Mouse (Mus musculus) ES-E14 (cell line): ENCODE results near the gene Rimklb. TPM values are rescaled to one million over a fixed set of nuclear protein-coding genes. Genes with fewer than 3 reads are reported as not detected.

ENCODE experiments used
- DNase-seq: peaks from one replicate; pipeline ENCODE4 v3.0.0-alpha.2; 2013; ENCODE audit warnings: low read depth, low spot score
- H3K27ac ChIP-seq: 2 replicates; pipeline ENCODE4 v1.5.1; 2012; ENCODE audit warnings: low read depth, mild to moderate bottlenecking, low read length, moderate library complexity, mixed read lengths; ENCODE audit not compliant: poor library complexity, insufficient read depth, severe bottlenecking
- H3K36me3 ChIP-seq: 2 replicates; pipeline ENCODE4 v1.6.1; 2012; ENCODE audit warnings: mild to moderate bottlenecking, low read length, moderate library complexity, mixed read lengths; ENCODE audit not compliant: control insufficient read depth, poor library complexity, insufficient read depth, severe bottlenecking
- H3K4me1 ChIP-seq, 2 experiments: fragments of 150-350 bp in 1 of 2; sonication (generic) in 1 of 2; 2 replicates each; pipeline ENCODE4 v1.6.1; 2012; ENCODE audit warnings: low read length in 2 of 2, mild to moderate bottlenecking in 1 of 2, mixed read lengths in 1 of 2; ENCODE audit not compliant: control insufficient read depth in 2 of 2, insufficient read depth in 2 of 2, poor library complexity in 1 of 2
- H3K4me3 ChIP-seq, 2 experiments: fragments of 150-350 bp in 1 of 2; sonication (generic) in 1 of 2; 2 replicates each; pipeline ENCODE4 v1.5.1; 2012; ENCODE audit warnings: low read length in 2 of 2, low read depth in 1 of 2, mild to moderate bottlenecking in 1 of 2, mixed read lengths in 1 of 2; ENCODE audit not compliant: insufficient read depth in 1 of 2, poor library complexity in 1 of 2, severe bottlenecking in 1 of 2
- H3K9ac ChIP-seq: 2 replicates; pipeline ENCODE4 v1.6.1; 2012; ENCODE audit warnings: low read depth, mild to moderate bottlenecking, low read length, mixed read lengths; ENCODE audit not compliant: poor library complexity, insufficient read depth, severe bottlenecking
- H3K9me3 ChIP-seq: fragments of 150-350 bp; sonication (generic); 2 replicates; pipeline ENCODE4 v1.6.1; 2012; ENCODE audit warnings: low read depth, mild to moderate bottlenecking, low read length; ENCODE audit not compliant: control insufficient read depth, insufficient read depth
- CHD2 ChIP-seq: IDR thresholded peaks from 2 replicates; pipeline ENCODE4 v1.6.1; 2014; ENCODE audit warnings: mild to moderate bottlenecking, low read depth, low read length, inconsistent platforms
- HCFC1 ChIP-seq: IDR thresholded peaks from 2 replicates; pipeline ENCODE4 v1.6.1; 2012; ENCODE audit warnings: low read length, inconsistent platforms, borderline replicate concordance; ENCODE audit not compliant: insufficient read depth
- MAFK ChIP-seq: IDR thresholded peaks from 2 replicates; pipeline ENCODE4 v1.6.1; 2014; ENCODE audit warnings: mild to moderate bottlenecking, low read depth, low read length, inconsistent platforms; ENCODE audit not compliant: insufficient read depth
- ZC3H11A ChIP-seq: IDR thresholded peaks from 2 replicates; pipeline ENCODE4 v1.6.1; 2012; ENCODE audit warnings: low read depth, mild to moderate bottlenecking, inconsistent platforms, low read length, borderline replicate concordance
- ZNF384 ChIP-seq: IDR thresholded peaks from 2 replicates; pipeline ENCODE4 v1.6.1; 2012; ENCODE audit warnings: low read depth, low read length, inconsistent platforms
- in situ Hi-C, 2 experiments: fragments of 600-800 bp; cut with MboI; formaldehyde crosslinking; loops; one replicate each; pipeline ENCODE4 v1.15.1; 2025; ENCODE audit warnings: low sequenced_read_pairs in 2 of 2, inconsistent platforms in 1 of 2; ENCODE audit not compliant: unreplicated experiment in 2 of 2
- total RNA-seq: library from RNA; depleted of rRNA; stranded (reverse); fragments of 300-350 nt; gene quantifications from 2 replicates; pipeline ENCODE4 v1.2.3, GENCODE M21; 2012

The Rimklb gene
- total RNA-seq, 1 experiment: 36.3 TPM

DNA sequence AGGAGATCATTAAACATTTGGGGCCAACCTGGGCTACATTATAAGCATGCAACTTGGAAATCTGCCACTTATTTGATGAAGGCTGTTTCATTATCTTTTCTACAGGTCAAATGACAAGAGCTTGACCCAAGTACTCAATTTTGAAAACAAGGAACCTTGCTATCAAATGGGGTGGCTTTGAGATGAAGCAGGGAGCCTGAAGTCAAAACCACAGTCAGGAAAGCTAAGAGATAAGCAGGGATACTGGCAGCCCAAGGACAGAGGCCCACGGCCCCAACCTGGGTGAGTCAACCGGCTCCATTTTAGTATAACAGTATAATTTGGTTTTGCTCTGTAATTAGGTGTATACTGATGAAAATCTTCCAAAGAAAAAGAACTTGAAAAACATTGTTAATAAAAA lies 28.3 kb downstream of the Rimklb start:
- in situ Hi-C loops: no loop called here
- DNase-seq: no peak
- Histone ChIP-seq H3K9me3 (no peaks in the 10 kb centered on the region), H3K36me3 (peaks cover 3% of the 10 kb centered on the region; the same call in 1 of the 2 replicates), H3K9ac (no peak overlapping the region), H3K27ac (no peak overlapping the region; the same call in 1 of the 2 replicates), H3K4me3 (no peak overlapping the region), H3K4me1 (peaks cover 10 to 25% of the 10 kb centered on the region in 2 experiments; a peak in 3 of 4 replicates)
- TF ChIP-seq ZC3H11A (no peak), ZNF384 (no peak), CHD2 (no peak), HCFC1 (no peak), MAFK (no peak)

DNA sequence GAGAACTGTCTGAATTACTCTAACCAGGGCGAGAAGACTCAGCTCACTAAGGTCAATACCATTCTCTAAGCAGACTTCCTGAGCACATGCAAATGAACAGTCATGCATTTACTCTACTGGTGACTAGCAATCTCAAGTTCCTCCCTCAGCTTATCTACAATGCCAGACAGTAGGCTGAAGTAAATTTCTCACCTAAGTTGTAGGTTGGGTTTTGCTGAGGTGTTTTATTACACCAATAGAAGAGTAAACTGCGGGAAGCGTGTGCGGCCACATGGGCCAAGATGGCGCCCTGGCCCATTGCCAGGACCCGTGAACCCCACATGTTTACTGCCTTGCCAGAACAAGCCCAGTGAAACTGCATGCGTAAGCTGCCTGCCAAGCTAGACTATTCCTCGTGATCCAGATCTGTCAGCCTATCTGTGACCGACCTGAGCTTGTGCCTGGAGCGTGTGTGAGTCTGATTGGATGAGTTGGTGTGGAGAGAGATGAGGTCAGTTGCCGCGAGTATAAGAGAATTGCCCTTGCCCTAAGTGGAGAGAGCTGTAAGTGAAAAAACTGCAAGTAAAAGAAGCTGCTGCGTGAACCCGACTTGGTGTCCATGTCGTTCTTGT lies 29.4 kb downstream of the Rimklb start:
- Histone ChIP-seq H3K36me3 (peaks cover 3% of the 10 kb centered on the region; the same call in 1 of the 2 replicates), H3K9ac (peak overlapping the region; percentile 57), H3K4me1 (peaks cover 10 to 25% of the 10 kb centered on the region in 2 experiments; a peak in 3 of 4 replicates), H3K9me3 (no peaks in the 10 kb centered on the region), H3K4me3 (no peak overlapping the region), H3K27ac (peak overlapping the region; percentile 90)
- in situ Hi-C loops: no loop called here
- DNase-seq: no peak
- TF ChIP-seq ZC3H11A: no peak
- no peak for TF ChIP-seq MAFK
- TF ChIP-seq CHD2: 0 out of 2 replicates have a peak, but pooled peaks have one; percentile 21
- TF ChIP-seq HCFC1: no peak

DNA sequence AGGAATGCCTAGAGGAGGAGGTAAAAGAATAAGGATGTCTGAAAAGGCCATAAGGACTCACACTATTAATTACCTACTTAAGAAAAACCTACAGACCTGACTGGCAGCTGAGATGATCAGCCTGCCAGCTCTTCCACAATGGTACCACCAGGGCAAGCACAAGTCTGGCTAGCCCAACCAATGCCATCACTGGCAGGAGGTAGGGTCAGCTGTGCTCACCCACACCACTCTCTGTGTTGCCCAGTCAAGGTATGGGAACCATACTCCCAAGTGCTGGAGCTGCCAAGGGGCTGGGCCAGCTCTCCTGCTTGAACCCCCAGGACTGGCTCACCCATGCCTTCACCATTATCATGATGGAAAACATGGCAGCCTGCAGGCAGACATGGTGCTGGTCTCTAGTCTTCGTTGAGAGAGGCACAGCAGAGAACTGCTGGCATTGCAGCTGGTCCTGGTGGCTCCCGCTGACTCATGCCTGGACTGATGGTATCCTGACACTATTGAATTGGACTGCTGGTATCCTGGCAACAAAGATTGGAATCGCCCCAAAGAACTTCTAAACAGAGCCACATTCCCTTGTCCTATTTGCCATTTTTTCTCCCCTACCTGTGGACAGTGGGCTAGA lies 32.4 kb downstream of the Rimklb start:
- no peak overlapping the region for H3K27ac ChIP-seq
- DNase-seq: no peak
- no peaks in the 10 kb centered on the region for H3K9me3 ChIP-seq
- peaks cover 5 to 16% of the 10 kb centered on the region in 2 experiments; a peak in 3 of 4 replicates for H3K4me1 ChIP-seq
- TF ChIP-seq ZC3H11A (no peak), ZNF384 (no peak), MAFK (no peak), CHD2 (no peak), HCFC1 (no peak)
- peaks cover 7% of the 10 kb centered on the region for H3K36me3 ChIP-seq
- in situ Hi-C loops: no loop called here
- no peak overlapping the region for H3K4me3 ChIP-seq
- H3K9ac ChIP-seq: no peak overlapping the region

DNA sequence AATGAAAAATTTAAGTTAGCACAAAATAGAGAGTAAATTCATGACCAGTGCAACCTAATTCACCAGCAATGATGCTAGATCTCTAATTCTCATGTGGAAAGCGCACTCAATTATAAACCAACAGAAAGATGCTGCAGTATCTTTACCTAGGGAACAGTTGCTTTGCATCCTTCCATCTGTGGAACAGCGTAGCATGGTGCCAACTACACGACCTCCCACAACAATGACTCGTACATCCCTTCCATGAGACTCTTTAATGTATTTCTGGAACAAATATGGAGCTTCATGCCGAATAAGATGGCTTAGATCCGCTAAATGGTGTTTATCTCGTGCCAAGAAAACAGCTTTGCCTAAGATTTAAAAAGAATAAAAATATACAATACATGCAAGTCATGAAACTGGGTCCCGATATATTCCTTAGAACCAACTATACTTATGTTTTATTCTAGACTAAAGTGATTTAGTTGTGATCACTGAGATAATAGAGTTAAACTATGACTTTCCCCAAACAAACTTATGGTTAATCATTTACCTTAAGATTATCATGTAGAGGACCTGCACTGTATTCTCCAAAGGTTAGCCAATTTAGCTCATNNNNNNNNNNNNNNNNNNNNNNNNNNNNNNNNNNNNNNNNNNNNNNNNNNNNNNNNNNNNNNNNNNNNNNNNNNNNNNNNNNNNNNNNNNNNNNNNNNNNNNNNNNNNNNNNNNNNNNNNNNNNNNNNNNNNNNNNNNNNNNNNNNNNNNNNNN lies 39.4 kb downstream of the Rimklb start:
- TF ChIP-seq MAFK (no peak), HCFC1 (no peak), CHD2 (no peak), ZC3H11A (no peak), ZNF384 (no peak)
- in situ Hi-C loops: no loop called here
- Histone ChIP-seq H3K9ac (no peak overlapping the region), H3K27ac (no peak overlapping the region), H3K4me1 (no peaks in the 10 kb centered on the region; a peak in 1 of 4 replicates), H3K36me3 (peaks cover 10% of the 10 kb centered on the region), H3K9me3 (no peaks in the 10 kb centered on the region), H3K4me3 (no peak overlapping the region)
- no peak for DNase-seq
